Mouse (Mus musculus) embryonic facial prominence, embryonic 13.5 days (tissue): ENCODE results near the gene Wap. TPM values are rescaled to one million over a fixed set of nuclear protein-coding genes. Genes with fewer than 3 reads are reported as not detected.

Source experiments
- ATAC-seq: fragments of 200-750 bp; cut with Nextera tagmentation; 2 replicates; pipeline ENCODE4 v1.8.0; 2017; ENCODE audit warnings: low read depth; ENCODE audit not compliant: insufficient number of reproducible peaks, insufficient read depth, low FRiP score, low TSS enrichment
- H3K27ac ChIP-seq: fragments of 300-500 bp; sonication (generic); 2 replicates; pipeline ENCODE4 v1.5.1; 2015; ENCODE audit warnings: moderate library complexity, mild to moderate bottlenecking, inconsistent platforms
- H3K27me3 ChIP-seq: fragments of 300-500 bp; sonication (generic); 2 replicates; pipeline ENCODE4 v1.6.1; 2015; ENCODE audit warnings: mild to moderate bottlenecking, inconsistent platforms
- H3K36me3 ChIP-seq: fragments of 300-500 bp; sonication (generic); 2 replicates; pipeline ENCODE4 v1.6.1; 2015; ENCODE audit warnings: mild to moderate bottlenecking, inconsistent platforms
- H3K4me1 ChIP-seq: fragments of 300-500 bp; sonication (generic); 2 replicates; pipeline ENCODE4 v1.6.1; 2015; ENCODE audit warnings: inconsistent platforms
- H3K4me2 ChIP-seq: fragments of 300-500 bp; sonication (generic); 2 replicates; pipeline ENCODE4 v1.6.1; 2015; ENCODE audit warnings: moderate library complexity, mild to moderate bottlenecking, inconsistent platforms
- H3K4me3 ChIP-seq: fragments of 300-500 bp; sonication (generic); 2 replicates; pipeline ENCODE4 v1.5.1; 2015; ENCODE audit warnings: mild to moderate bottlenecking, inconsistent platforms
- H3K9ac ChIP-seq: fragments of 300-500 bp; sonication (generic); 2 replicates; pipeline ENCODE4 v1.6.1; 2015; ENCODE audit warnings: mild to moderate bottlenecking, inconsistent platforms
- H3K9me3 ChIP-seq: fragments of 300-500 bp; sonication (generic); 2 replicates; pipeline ENCODE4 v1.6.1; 2016; ENCODE audit warnings: inconsistent platforms
- WGBS: fragments of 180-500 bp; shearing (Covaris S2); methylation state at CpG from one replicate; pipeline ENCODE4 v1.1.7; 2015; ENCODE audit warnings: mixed read lengths; 5-methylcytosine and 5-hydroxymethylcytosine counted together
- polyA plus RNA-seq: library from polyadenylated mRNA; unstranded; fragments of >200 nt; fragmentation: Nextera tagmentation; extraction: Ambion mirVana; gene quantifications from 2 replicates; pipeline ENCODE4 v1.2.1, GENCODE M21; 2015

The Wap gene
- polyA plus RNA-seq, 1 experiment from 2014 or later = not detected

- no peak for ATAC-seq
- WGBS = 11% methylated on average over 16 of the region's 16 CpGs
Measured at GRCm38 (mm10) chr11:6626388-6626772, 12.1 kb downstream of the Wap start.

GRCm38 (mm10) chr11:6625478-6626387 is 12.7 kb downstream of the Wap start, which contains the start of gene Tbrg4:
Tbrg4 (minus strand) TSS chr11:6626067.
- no peaks in the 10 kb centered on the region for H3K27me3 ChIP-seq
- H3K4me2 ChIP-seq = peak within 1 kb of the TSS; percentile 92
- peaks cover 38% of the 10 kb centered on the region for H3K36me3 ChIP-seq
- H3K27ac ChIP-seq = peak within 1 kb of the TSS; percentile 95
- under 1% methylated on average over 66 of the region's 66 CpGs for WGBS
- H3K9ac ChIP-seq = peak within 1 kb of the TSS; percentile 78
- ATAC-seq = peak; percentile 91
- H3K4me1 ChIP-seq = peaks cover 32% of the 10 kb centered on the region
- H3K9me3 ChIP-seq = no peaks in the 10 kb centered on the region
- peak within 1 kb of the TSS; percentile 74 for H3K4me3 ChIP-seq

More at GRCm38 (mm10) chr11:6626388-6626772, 12.1 kb downstream of the Wap start:
- Histone ChIP-seq H3K27me3 (no peaks in the 10 kb centered on the region), H3K9ac (peak overlapping the region; percentile 78), H3K4me2 (peak overlapping the region; percentile 92), H3K4me1 (peaks cover 32% of the 10 kb centered on the region), H3K27ac (peak overlapping the region; percentile 95), H3K36me3 (peaks cover 32% of the 10 kb centered on the region), H3K4me3 (peak overlapping the region; percentile 74), H3K9me3 (no peaks in the 10 kb centered on the region)

GRCm38 (mm10) chr11:6624619-6625382 is 13.6 kb downstream of the Wap start:
- WGBS = 71% methylated on average over 14 of the region's 14 CpGs
- peaks cover 47% of the 10 kb centered on the region for H3K36me3 ChIP-seq
- H3K9me3 ChIP-seq = no peaks in the 10 kb centered on the region
- H3K27ac ChIP-seq = no peak overlapping the region
- peak overlapping the region; percentile 92 for H3K4me2 ChIP-seq
- H3K27me3 ChIP-seq = no peaks in the 10 kb centered on the region
- ATAC-seq = no peak
- H3K4me1 ChIP-seq = peaks cover 32% of the 10 kb centered on the region
- H3K9ac ChIP-seq = peak overlapping the region; percentile 78
- H3K4me3 ChIP-seq = peak overlapping the region; percentile 74

DNA sequence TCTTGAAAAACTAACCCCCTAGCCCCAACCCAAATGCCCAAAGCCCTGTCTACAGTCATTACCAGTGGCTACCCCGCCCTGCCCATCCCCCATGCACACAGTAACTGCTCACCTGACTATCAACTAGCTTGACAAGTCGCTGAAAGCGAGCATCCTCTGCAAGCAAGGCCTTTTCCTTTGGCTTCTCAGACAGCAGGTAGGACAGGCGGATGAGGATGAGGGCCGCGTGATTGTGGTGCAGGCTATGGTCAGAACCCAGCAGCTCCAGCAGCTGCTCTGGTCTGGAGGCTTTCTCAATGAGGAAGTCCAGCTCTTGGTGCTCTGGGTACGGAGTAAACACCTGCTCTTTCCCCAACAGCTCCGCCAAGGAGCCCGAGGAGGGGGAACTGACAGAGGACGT is 14.7 kb downstream of the Wap start:
- WGBS = 86% methylated on average over 10 of the region's 10 CpGs
- Histone ChIP-seq H3K9ac (no peak overlapping the region), H3K27ac (no peak overlapping the region), H3K4me3 (no peak overlapping the region), H3K4me1 (peaks cover 32% of the 10 kb centered on the region), H3K36me3 (peaks cover 58% of the 10 kb centered on the region), H3K4me2 (no peak overlapping the region), H3K27me3 (no peaks in the 10 kb centered on the region), H3K9me3 (no peaks in the 10 kb centered on the region)
- ATAC-seq = no peak

DNA sequence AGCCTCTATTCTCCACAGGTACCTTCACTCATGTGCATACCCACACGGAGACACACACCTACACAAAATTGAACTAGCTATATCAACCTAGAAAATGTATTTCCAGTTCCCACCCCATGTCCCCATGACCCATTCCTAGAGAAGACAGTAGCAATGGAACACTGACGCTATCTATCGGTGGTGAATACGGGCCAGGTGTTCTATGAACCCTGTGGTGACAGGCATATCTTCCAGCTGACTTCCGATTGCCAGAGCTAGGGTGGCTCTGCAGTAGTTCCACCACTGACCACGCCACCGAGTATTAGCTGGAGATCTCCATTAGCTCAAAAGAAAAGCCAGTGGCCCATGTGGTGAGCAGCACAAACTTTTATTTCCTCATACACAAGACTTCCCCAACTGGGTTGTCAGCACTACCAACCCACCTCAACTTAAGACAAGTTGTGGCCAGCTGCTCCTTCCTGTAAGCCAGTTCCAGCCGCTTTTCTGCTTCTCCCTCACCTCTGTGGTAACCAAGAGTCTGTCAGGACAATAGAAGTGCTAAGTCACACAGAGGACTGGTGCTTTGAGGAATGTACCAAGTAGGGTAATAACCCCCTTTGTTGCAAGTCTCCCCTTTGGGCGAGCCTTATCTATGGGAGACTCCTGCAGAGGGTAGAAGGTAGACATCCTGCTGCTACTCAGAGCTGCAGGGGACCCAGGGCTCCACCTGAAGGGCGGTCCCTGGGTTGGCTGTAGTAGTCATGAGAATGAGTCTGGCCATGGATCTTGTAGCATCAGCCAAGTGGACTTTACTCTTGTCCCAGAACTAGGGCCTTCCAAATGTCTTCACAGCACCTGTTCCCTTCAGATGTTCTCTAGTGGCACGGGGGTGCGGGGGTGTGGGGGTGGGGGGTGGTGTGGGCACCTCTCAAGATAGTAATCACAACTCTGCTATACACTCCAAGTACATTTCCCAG is 22.9 kb downstream of the Wap start:
- no peak for ATAC-seq

GRCm38 (mm10) chr11:6605491-6606399 is 32.7 kb downstream of the Wap start, which contains the start of gene Nacad:
Nacad (minus strand) TSS chr11:6606053.
- H3K27me3 ChIP-seq = peaks cover 41% of the 10 kb centered on the region
- no peak within 1 kb of the TSS for H3K27ac ChIP-seq
- peak within 1 kb of the TSS; percentile 38 for H3K9ac ChIP-seq
- peaks cover 29% of the 10 kb centered on the region for H3K4me1 ChIP-seq
- H3K9me3 ChIP-seq = no peaks in the 10 kb centered on the region
- H3K4me3 ChIP-seq = peak within 1 kb of the TSS; percentile 43
- WGBS = 5% methylated on average over 40 of the region's 41 CpGs
- H3K4me2 ChIP-seq = peak within 1 kb of the TSS; percentile 68
- H3K36me3 ChIP-seq = peaks cover 3% of the 10 kb centered on the region
- 0 out of 2 replicates have a peak, but pooled peaks have one; percentile 54 for ATAC-seq

More for the DNA sequence above, 22.9 kb downstream of the Wap start:
- Histone ChIP-seq H3K4me2 (no peak overlapping the region), H3K9ac (no peak overlapping the region), H3K27me3 (no peaks in the 10 kb centered on the region), H3K27ac (no peak overlapping the region), H3K36me3 (peaks cover 90% of the 10 kb centered on the region), H3K9me3 (no peaks in the 10 kb centered on the region), H3K4me1 (no peaks in the 10 kb centered on the region), H3K4me3 (no peak overlapping the region)
- WGBS = 89% methylated on average over 12 of the region's 12 CpGs

GRCm38 (mm10) chr11:6605021-6605481 is 33.4 kb downstream of the Wap start:
- WGBS = 13% methylated on average over 13 of the region's 13 CpGs
- peaks cover 29% of the 10 kb centered on the region for H3K4me1 ChIP-seq
- peak overlapping the region; percentile 68 for H3K4me2 ChIP-seq
- no peak overlapping the region for H3K27ac ChIP-seq
- H3K4me3 ChIP-seq = peak overlapping the region; percentile 43
- peak overlapping the region; percentile 38; the same call in 1 of the 2 replicates for H3K9ac ChIP-seq
- no peaks in the 10 kb centered on the region for H3K36me3 ChIP-seq
- ATAC-seq = no peak
- peaks cover 41% of the 10 kb centered on the region for H3K27me3 ChIP-seq
- no peaks in the 10 kb centered on the region for H3K9me3 ChIP-seq

GRCm38 (mm10) chr11:6604604-6604936 is 33.9 kb downstream of the Wap start:
- Histone ChIP-seq H3K36me3 (no peaks in the 10 kb centered on the region), H3K9ac (no peak overlapping the region), H3K9me3 (no peaks in the 10 kb centered on the region), H3K4me1 (peaks cover 29% of the 10 kb centered on the region), H3K27ac (no peak overlapping the region), H3K4me3 (no peak overlapping the region; the same call in 1 of the 2 replicates), H3K27me3 (peaks cover 41% of the 10 kb centered on the region), H3K4me2 (peak overlapping the region; percentile 68)
- ATAC-seq = no peak

GRCm38 (mm10) chr11:6603887-6604603 is 34.4 kb downstream of the Wap start:
- Histone ChIP-seq H3K36me3 (0 out of 2 replicates have a peak, but pooled peaks cover under 1% of the 10 kb centered on the region), H3K4me2 (peak overlapping the region; percentile 68), H3K4me1 (peaks cover 29% of the 10 kb centered on the region), H3K27ac (no peak overlapping the region), H3K27me3 (peaks cover 41% of the 10 kb centered on the region), H3K4me3 (no peak overlapping the region), H3K9me3 (no peaks in the 10 kb centered on the region), H3K9ac (no peak overlapping the region)
- WGBS = 12% methylated on average over 12 of the region's 12 CpGs
- 0 out of 2 replicates have a peak, but pooled peaks have one; percentile 26 for ATAC-seq
